Mouse (Mus musculus) adrenal gland, postnatal 14 days (tissue): ENCODE data around the gene Dock9. TPM values are rescaled to one million over a fixed set of nuclear protein-coding genes. Genes with fewer than 3 reads are reported as not detected.

Experiments used
- DNase-seq: peaks from one replicate; pipeline ENCODE4 v3.0.0; 2021; ENCODE audit warnings: mixed read lengths
- total RNA-seq: library from RNA; stranded (reverse); gene quantifications from 2 replicates; pipeline ENCODE4 v1.2.3, GENCODE M21; 2021

Dock9 gene
- total RNA-seq, 1 experiment from 2014 or later, result 31.9 TPM

DNA sequence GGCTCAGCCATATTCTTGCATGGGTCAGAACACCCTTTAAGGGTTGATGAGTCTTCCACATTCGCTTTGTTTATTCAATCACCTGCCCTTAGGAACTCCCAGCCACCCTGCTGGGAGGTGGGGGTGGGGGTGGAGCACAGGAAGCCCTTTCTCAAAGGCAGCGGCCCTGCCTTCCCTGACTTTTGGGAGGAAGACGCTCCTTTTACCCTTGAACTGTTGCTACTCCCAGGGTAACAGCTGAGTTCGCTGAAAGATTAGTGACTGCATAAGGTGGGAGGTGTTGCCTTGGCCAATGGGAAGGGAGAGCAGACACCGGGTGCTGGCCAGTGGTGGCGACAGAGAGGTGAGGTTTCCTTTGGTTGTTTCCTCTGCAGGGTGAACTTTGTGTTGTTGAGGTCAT, 291.3 kb downstream of the Dock9 start:
- no peak for DNase-seq

DNA sequence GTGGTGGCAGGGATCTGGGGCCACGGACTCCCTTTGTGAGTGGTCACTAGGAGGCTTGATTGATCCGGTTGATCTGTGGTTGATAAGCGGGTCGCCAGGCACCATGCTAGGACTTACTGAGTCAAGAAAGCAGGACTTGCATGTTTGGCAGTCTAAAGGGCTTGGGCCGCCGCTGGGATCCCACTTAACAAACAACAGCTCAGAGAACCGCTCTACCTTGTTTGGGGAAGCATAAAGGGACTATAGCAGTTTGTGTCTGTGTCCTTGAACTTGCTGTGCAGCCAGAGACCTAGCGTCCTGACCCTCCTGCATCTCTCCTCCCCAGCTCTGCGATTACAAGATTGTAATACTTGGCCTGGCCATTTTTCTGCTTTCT, 292.2 kb downstream of the Dock9 start:
- DNase-seq, result no peak

DNA sequence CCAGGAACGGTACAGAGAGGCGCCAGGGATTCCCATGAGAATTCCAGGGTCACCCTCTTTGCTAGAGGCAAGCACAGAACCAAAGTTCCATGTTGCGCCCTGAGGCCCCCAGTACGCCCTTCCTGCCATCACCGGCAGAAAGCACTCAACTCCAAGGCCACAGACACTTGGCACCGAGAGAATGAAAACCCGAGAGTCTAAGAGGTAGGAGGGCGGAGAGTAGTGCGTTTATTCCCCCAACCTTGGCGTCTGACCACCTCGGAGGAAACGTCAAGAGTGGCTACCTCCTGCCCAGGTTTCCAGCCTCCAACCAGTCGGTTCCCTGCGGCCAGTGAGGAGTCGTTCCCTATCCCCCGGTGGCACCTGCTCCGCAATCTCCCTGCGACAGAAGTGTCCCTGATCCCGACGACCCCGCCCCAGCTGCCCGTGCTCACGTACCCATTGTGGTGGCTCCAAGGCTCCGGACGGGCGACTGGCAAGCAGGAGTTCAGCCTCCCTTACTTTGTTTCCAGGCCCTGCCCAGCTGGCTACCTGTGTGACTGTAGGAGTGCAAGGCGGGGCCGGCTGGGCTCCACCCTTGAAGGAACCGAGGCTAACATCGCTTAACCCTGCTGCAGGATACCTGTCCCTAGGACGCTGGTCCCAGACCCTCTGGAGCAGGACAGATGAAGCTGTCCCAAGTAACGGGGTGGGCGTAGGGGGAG, 292.7 kb downstream of the Dock9 start, which contains the start of gene Slc15a1:
Gene Slc15a1 (minus strand): TSS at position 472 of the 704 bp plus-strand sequence.
- DNase-seq, result peak; percentile 21

DNA sequence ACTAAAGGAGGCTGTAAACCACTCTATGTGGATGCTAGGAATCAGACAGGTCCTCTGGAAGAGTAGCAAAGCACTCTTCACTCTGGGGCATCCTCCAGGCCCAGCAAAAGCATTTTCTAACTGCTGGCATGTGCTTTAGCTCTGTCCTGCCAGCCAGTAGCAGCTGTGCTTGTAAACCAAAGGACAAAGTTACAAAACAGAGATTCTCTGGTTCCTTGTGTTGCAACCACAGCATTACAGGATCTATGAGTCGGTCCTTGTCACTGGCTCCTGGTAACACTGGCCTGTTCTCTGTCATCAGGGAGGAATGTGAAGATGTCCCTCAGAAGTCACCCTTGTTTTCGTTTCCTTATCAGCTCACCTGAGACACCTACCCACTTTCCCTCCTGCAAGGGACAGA, 297.1 kb downstream of the Dock9 start:
- DNase-seq, result no peak

DNA sequence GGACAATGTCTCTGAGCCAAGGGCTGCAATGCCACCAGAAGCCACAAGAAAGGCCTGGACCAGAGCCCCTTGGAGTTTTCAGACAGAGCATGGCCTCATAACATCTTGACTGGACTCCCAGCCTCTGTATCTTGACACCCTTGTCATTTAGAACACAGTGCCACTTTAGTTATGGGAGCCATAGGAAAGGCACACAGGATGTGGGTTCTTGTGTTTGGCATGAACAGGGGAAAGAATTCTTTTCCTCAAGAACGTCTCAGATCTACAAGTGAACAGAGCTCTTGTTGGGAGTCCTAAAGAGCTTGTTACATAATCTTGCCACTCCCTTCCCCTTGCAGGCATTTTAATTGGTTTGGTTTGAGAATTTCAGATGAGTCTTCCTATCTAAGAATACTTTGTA, 297.9 kb downstream of the Dock9 start:
- DNase-seq, result no peak

DNA sequence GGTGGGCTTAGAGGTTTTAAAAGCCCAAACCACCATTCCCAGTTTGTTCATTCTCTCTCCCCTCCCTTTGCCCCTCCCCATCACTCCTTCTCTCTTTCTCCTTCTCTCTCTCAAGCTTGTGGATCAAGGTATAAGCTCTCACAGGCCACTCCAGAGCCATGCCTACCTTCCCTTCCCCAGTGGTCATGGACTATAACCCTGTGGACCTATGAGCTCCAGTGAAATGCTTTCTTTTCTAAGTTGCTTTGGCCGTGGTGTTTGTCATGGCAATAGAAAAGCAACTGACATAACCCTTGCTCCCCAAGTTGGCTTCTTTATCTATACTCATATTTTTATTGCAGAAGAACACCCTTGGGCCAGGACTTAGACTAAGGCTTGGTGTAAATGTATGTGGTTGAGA, 299.8 kb downstream of the Dock9 start:
- no peak for DNase-seq

DNA sequence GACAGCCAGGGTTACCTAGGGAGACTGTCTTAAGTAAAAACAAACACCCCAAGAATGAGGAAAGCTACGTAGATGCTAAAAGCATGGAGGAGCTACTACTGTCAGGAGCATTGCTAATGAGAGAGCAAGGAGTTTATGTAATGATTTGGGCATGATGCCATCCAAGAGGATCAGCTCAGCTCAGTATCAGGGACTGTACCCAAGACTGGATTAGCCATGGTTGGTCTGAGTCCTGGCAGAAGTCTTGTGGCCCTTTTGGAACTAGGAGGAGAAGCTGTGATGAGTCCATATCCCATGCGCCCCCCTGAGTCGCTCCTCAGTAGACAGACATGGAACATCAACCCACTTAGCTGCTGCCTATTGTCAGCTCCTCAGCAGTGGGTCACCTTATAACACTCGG, 301.9 kb downstream of the Dock9 start:
- no peak for DNase-seq

DNA sequence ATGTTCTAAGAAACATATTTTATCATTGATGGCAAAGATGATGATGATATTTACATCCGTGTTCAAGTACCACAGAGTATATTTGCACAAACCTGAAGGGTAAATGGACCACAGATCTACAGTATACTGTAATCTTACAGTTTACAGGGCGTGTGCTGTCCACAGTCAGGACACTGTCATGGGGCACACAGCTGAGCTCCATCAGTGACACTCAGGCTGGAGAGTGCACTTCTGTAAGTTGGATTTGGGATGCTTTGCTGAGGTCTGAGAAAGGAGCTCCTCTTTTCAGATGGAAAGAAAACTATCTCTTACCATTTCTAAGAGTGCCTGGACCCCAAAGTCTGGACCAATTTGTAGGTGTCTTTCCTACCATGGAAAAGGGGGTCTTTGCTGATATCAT, 302.5 kb downstream of the Dock9 start:
- DNase-seq, result no peak

DNA sequence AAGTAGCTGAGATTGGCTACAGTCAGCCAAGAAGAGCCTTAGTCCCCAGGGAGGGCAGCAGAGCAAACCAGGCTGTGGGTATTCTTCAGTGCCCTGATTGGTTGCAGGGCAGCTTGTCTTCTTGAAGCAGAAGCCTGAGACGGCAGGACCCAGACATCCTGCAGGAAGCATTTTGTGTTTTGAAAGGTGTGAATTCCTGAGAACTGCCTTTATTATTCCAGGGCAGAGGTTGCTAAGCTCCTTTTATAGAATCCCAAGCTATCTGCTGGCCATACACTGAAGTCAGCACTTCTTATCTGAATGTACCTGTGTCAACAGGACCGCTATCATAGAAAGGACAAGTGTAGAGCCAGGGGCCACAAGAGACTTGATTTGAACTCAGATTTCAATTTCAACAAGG, 303.4 kb downstream of the Dock9 start:
- no peak for DNase-seq

DNA sequence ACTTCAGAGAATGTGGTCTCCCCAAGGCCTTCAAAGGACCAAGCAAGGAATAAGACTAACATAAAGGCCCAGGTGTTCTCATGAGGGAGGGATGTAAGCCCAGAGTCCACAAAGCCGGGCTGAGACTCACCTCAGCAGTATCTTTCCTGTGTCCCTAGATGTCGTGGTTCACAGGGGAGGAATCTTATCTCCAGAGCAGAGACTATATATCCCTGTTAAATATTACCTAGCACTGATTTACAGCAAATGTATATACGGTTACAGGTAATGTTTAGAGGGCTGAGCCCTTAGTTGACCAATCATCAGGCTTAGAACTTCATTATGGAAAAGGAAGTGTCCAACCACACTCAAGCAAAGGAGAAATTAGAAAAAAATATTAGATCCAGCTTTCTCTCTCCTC, 303.9 kb downstream of the Dock9 start:
- no peak for DNase-seq

DNA sequence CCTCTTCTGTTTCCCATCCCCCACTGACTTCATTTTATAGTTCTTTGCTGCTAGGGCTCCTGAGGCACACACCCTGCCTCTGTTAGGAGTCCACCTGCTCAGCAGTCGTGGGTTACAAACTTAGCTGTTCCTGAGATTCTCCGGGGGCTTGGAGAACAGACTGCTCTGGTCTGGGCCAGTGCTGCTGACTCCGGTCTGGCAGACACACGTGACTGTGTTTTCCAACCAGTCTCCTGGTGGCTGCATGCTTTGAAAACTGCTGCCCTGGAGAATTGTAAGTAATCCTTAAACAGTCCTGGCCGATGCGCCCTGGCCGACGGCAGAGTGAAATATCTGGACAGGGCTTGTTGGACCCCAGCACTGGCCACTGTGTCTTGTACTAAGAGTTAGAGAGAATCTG, 305.3 kb downstream of the Dock9 start:
- DNase-seq, result no peak

Other genes with a start within 250 kb of the Dock9 start
- gene Ubac2, start 80.8 kb upstream of the Dock9 start, total RNA-seq, result 30.3 and 34.4 TPM in 2 replicates
- gene Gpr18, start 117.9 kb upstream of the Dock9 start, total RNA-seq, result 0.67 and 5.2 TPM in 2 replicates
- gene Gpr183, start 167.4 kb upstream of the Dock9 start, total RNA-seq, result 0.48 and 2.3 TPM in 2 replicates
- gene Timm8a2, start 236.8 kb upstream of the Dock9 start, total RNA-seq, result not detected in 2 replicates